Mouse (Mus musculus) heart, postnatal 25 days (tissue): Measurements from ENCODE around the gene Ccdc106. TPM values are rescaled to one million over a fixed set of nuclear protein-coding genes. Genes with fewer than 3 reads are reported as not detected.
A peak's percentile ranks its signal among the peaks of the same experiment; 100 is the strongest.
"Not testable (repeated sequence)": the region's sequence is repeated elsewhere in the genome, so short reads cannot be mapped to it uniquely, and the experiment has no call there.

Source experiments
- DNase-seq: peaks from one replicate; pipeline ENCODE4 v3.0.0; 2022; ENCODE audit warnings: low spot score
- intact Hi-C: fragments of 180-260 bp; cut with DNase I; formaldehyde crosslinking; loops from one replicate; pipeline ENCODE4 v1.15.1; 2025
- total RNA-seq, 2 experiments: library from RNA; stranded (reverse); gene quantifications; 2 replicates each; pipeline ENCODE4 v1.2.3; 2021

Ccdc106 gene
- total RNA-seq, 2 experiments from 2014 or later = 0.28 to 0.31 TPM

GRCm38 (mm10) chr7:5014251-5015117, 5.9 kb upstream of the Ccdc106 start, which contains the start of the genes Zfp524 and Fiz1:
Gene Zfp524 (plus strand): TSS chr7:5014415.
Gene Fiz1 (minus strand): TSS chr7:5014697.
- intact Hi-C loops = loop anchor here (5.0 kb wide), 3 partner anchors 38 to 197 kb away; partner anchors contain the start of gene Zfp580
- DNase-seq = peak; percentile 92

- DNase-seq = peak; percentile 89
- intact Hi-C loops = no loop called here
Measured at GRCm38 (mm10) chr7:5015118-5016001, 5.0 kb upstream of the Ccdc106 start, which contains the start of gene Gm44973. Gene Gm44973 (plus strand): TSS chr7:5015496.

- DNase-seq = no peak
- intact Hi-C loops = no loop called here
Measured at GRCm38 (mm10) chr7:5016057-5016456, 4.3 kb upstream of the Ccdc106 start.

- DNase-seq = no peak
- intact Hi-C loops = no loop called here
Measured at GRCm38 (mm10) chr7:5016920-5017319, 3.4 kb upstream of the Ccdc106 start.

GRCm38 (mm10) chr7:5017352-5017751, 3.0 kb upstream of the Ccdc106 start:
- no peak for DNase-seq
- intact Hi-C loops = no loop called here

- DNase-seq = no peak
- intact Hi-C loops = no loop called here
Measured at GRCm38 (mm10) chr7:5017931-5018330, 2.4 kb upstream of the Ccdc106 start.

GRCm38 (mm10) chr7:5019576-5019975, 777 bp upstream of the Ccdc106 start:
- intact Hi-C loops = not testable (repeated sequence)

GRCm38 (mm10) chr7:5020685-5021084, 332 bp downstream of the Ccdc106 start:
- no peak for DNase-seq
- intact Hi-C loops = loop anchor here (2.0 kb wide), 1 partner anchor 34 kb away; no protein-coding TSS in a partner anchor

More at GRCm38 (mm10) chr7:5019576-5019975, 777 bp upstream of the Ccdc106 start:
- DNase-seq = not testable (repeated sequence)

GRCm38 (mm10) chr7:5021197-5021596, 844 bp downstream of the Ccdc106 start:
- intact Hi-C loops = loop anchor here (2.0 kb wide), 1 partner anchor 34 kb away; no protein-coding TSS in a partner anchor

GRCm38 (mm10) chr7:5029543-5029942, 9.2 kb downstream of the Ccdc106 start:
- no peak for DNase-seq
- intact Hi-C loops = no loop called here

More at GRCm38 (mm10) chr7:5021197-5021596, 844 bp downstream of the Ccdc106 start:
- no peak for DNase-seq

- no peak for DNase-seq
- intact Hi-C loops = no loop called here
Measured at GRCm38 (mm10) chr7:5029946-5030345, 9.6 kb downstream of the Ccdc106 start.

- intact Hi-C loops = no loop called here
- DNase-seq = no peak
Measured at GRCm38 (mm10) chr7:5030554-5031275, 10.4 kb downstream of the Ccdc106 start.

- intact Hi-C loops = no loop called here
- no peak for DNase-seq
Measured at GRCm38 (mm10) chr7:5031496-5031895, 11.1 kb downstream of the Ccdc106 start.

GRCm38 (mm10) chr7:5033818-5034217, 13.5 kb downstream of the Ccdc106 start, which contains the start of gene 4632433K11Rik:
Gene 4632433K11Rik (plus strand): TSS chr7:5034118.
- intact Hi-C loops = no loop called here

GRCm38 (mm10) chr7:5035628-5036027, 15.3 kb downstream of the Ccdc106 start:
- intact Hi-C loops = loop anchor here (2.0 kb wide), 1 partner anchor 13 kb away; no protein-coding TSS in a partner anchor
- no peak for DNase-seq

More at GRCm38 (mm10) chr7:5033818-5034217, 13.5 kb downstream of the Ccdc106 start, which contains the start of gene 4632433K11Rik:
- no peak for DNase-seq

GRCm38 (mm10) chr7:5036136-5036535, 15.8 kb downstream of the Ccdc106 start:
- intact Hi-C loops = loop anchor here (2.0 kb wide), 1 partner anchor 13 kb away; no protein-coding TSS in a partner anchor

GRCm38 (mm10) chr7:5037026-5037425, 16.7 kb downstream of the Ccdc106 start:
- no peak for DNase-seq
- intact Hi-C loops = loop anchor here (2.0 kb wide), 1 partner anchor 14 kb away; no protein-coding TSS in a partner anchor

More at GRCm38 (mm10) chr7:5036136-5036535, 15.8 kb downstream of the Ccdc106 start:
- DNase-seq = no peak

- intact Hi-C loops = loop anchor here (2.0 kb wide), 1 partner anchor 15 kb away; no protein-coding TSS in a partner anchor
- no peak for DNase-seq
Measured at GRCm38 (mm10) chr7:5037467-5037866, 17.1 kb downstream of the Ccdc106 start.
